Comparison of ENCODE assay signal across 7 mouse cellular contexts in the genomic region with DNA sequence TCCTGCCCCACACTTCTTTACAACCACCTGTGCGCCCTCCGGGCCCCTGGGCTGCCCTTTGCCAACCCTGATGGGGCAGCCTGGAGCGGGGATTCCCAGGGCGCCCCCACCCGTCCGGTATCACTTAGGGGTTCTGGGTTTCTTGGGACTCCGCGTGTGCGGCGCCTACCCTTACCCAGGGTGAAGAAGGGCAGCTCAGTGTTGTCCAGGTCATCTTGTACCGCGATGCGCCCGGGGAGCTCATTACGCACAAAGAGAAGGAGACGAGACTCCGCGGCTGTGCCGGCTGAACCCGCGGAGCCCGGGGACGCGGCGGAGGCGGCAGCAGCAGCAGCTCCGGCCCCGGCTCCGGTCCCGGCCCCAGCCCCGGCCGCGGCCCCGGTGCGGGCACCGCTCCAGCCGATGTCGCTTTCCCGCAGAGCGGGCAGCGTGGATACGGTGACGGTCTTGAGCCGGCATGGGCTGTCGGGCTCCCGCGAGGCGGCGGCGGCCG. TPM values are rescaled to one million over a fixed set of nuclear protein-coding genes. Genes with fewer than 3 reads are reported as not detected.
DNase-seq lines count a peak whose midpoint lies in the region; ATAC-seq lines count a peak whose summit lies in the region.

No protein-coding gene starts in this region.

- peak overlapping the region; percentile 94 for H3K4me2 ChIP-seq in heart, embryonic 15.5 days
- H3K4me2 ChIP-seq in midbrain, embryonic 16.5 days (ENCODE audit: low read length) = peak overlapping the region; percentile 88

- peak; percentile 44 for ATAC-seq in heart, embryonic 15.5 days (replicated peaks; ENCODE audit: insufficient number of reproducible peaks, insufficient read depth, low FRiP score, low read depth)
- peak; percentile 53 for ATAC-seq in midbrain, embryonic 16.5 days

- peaks cover 54% of the 10 kb centered on the region for H3K27me3 ChIP-seq in heart, embryonic 15.5 days
- peaks cover 40% of the 10 kb centered on the region for H3K27me3 ChIP-seq in limb, embryonic 10.5 days (ENCODE audit: low read depth, poor library complexity, severe bottlenecking)
- H3K27me3 ChIP-seq in midbrain, embryonic 16.5 days (ENCODE audit: control insufficient read depth, insufficient read depth, low read depth, low read length) = no peaks in the 10 kb centered on the region

- DNase-seq in right cerebral cortex, adult 18-20 months = peak; percentile 51
- DNase-seq in right cerebral cortex, postnatal 36 days (ENCODE audit: low spot score in 2 of 2) = no peak
- DNase-seq in cerebellum, postnatal 36 days = peak; percentile 69 to 71
- no peak for DNase-seq in limb, embryonic 10.5 days (ENCODE audit: low spot score)
- DNase-seq in thymus, adult 18-20 months = no peak

- H3K4me1 ChIP-seq in heart, embryonic 15.5 days (replicated peaks) = peaks cover 19% of the 10 kb centered on the region
- peaks cover 17% of the 10 kb centered on the region for H3K4me1 ChIP-seq in limb, embryonic 10.5 days
- H3K4me1 ChIP-seq in midbrain, embryonic 16.5 days (ENCODE audit: control insufficient read depth, insufficient read depth, low read length) = peaks cover 9% of the 10 kb centered on the region

- peak overlapping the region; percentile 76 for H3K4me3 ChIP-seq in heart, embryonic 15.5 days
- peak overlapping the region; percentile 90 for H3K4me3 ChIP-seq in limb, embryonic 10.5 days
- H3K4me3 ChIP-seq in midbrain, embryonic 16.5 days (ENCODE audit: low read depth, low read length) = peak overlapping the region; percentile 93

- H3K27ac ChIP-seq in heart, embryonic 15.5 days = no peak overlapping the region
- H3K27ac ChIP-seq in limb, embryonic 10.5 days = peak overlapping the region; percentile 82
- peak overlapping the region; percentile 84 for H3K27ac ChIP-seq in midbrain, embryonic 16.5 days (ENCODE audit: low read length)

- no peaks in the 10 kb centered on the region for H3K9me3 ChIP-seq in heart, embryonic 15.5 days (replicated peaks)
- no peaks in the 10 kb centered on the region for H3K9me3 ChIP-seq in limb, embryonic 10.5 days (replicated peaks)
- no peaks in the 10 kb centered on the region for H3K9me3 ChIP-seq in midbrain, embryonic 16.5 days (replicated peaks; ENCODE audit: control insufficient read depth, low read length, poor library complexity, severe bottlenecking)

- no peaks in the 10 kb centered on the region for H3K36me3 ChIP-seq in heart, embryonic 15.5 days
- no peaks in the 10 kb centered on the region for H3K36me3 ChIP-seq in limb, embryonic 10.5 days
- no peaks in the 10 kb centered on the region for H3K36me3 ChIP-seq in midbrain, embryonic 16.5 days (ENCODE audit: control insufficient read depth, insufficient read depth, low read length)

- H3K9ac ChIP-seq in heart, embryonic 15.5 days = peak overlapping the region; percentile 57
- peak overlapping the region; percentile 97 for H3K9ac ChIP-seq in midbrain, embryonic 16.5 days (ENCODE audit: low read depth, low read length)

- under 1% methylated on average over 48 of the region's 51 CpGs for WGBS in heart, embryonic 15.5 days
- under 1% methylated on average over 50 of the region's 51 CpGs for WGBS in limb, embryonic 10.5 days
- WGBS in midbrain, embryonic 16.5 days = under 1% methylated on average over 41 of the region's 51 CpGs

RNA-seq across cellular contexts. Expression of a gene that starts 0.7 kb away (rescaled TPM):
- polyA plus RNA-seq in heart, embryonic 15.5 days (2015; fragmentation: Nextera tagmentation; extraction: Ambion mirVana) = 0.52 and 0.60 TPM in 2 replicates
- 0.29 and 0.66 TPM in 2 replicates for polyA plus RNA-seq in limb, embryonic 10.5 days (2016; fragmentation: Nextera tagmentation; extraction: Ambion mirVana)
- polyA plus RNA-seq in midbrain, embryonic 16.5 days (2015; fragmentation: Nextera tagmentation; extraction: Ambion mirVana) = 1.8 and 2.9 TPM in 2 replicates

Comparison
In these comparisons a context has a peak if more than half of its experiments do, and no peak if none do; other contexts are left out.
1. DNase-seq: peak in right cerebral cortex, adult 18-20 months (single experiment) and cerebellum, postnatal 36 days (2 of 2); none in right cerebral cortex, postnatal 36 days (0 of 2), limb, embryonic 10.5 days (single experiment) and thymus, adult 18-20 months (0 of 2).
2. Peak in every context shown above with its lines, with median percentiles within 50 percentile points of each other: H3K4me3 ChIP-seq.